Mouse (Mus musculus) lung, embryonic 14.5 days (tissue): Measurements from ENCODE around the gene Selenof. TPM values are rescaled to one million over a fixed set of nuclear protein-coding genes. Genes with fewer than 3 reads are reported as not detected.

ENCODE experiments used
- ATAC-seq: fragments of 200-750 bp; cut with Nextera tagmentation; 2 replicates; pipeline ENCODE4 v1.8.0; 2017; ENCODE audit warnings: mild to moderate bottlenecking, moderate TSS enrichment, moderate library complexity; ENCODE audit not compliant: insufficient read depth
- DNase-seq: peaks from one replicate; pipeline ENCODE4 v3.0.0-alpha.2; 2015
- H3K27ac ChIP-seq: fragments of 300-500 bp; sonication (generic); 2 replicates; pipeline ENCODE4 v1.5.1; 2014; ENCODE audit warnings: low read depth, mild to moderate bottlenecking, moderate library complexity
- H3K27me3 ChIP-seq: fragments of 300-500 bp; sonication (generic); 2 replicates; pipeline ENCODE4 v1.6.1; 2014; ENCODE audit warnings: low read length, control low read depth; ENCODE audit not compliant: insufficient read depth
- H3K36me3 ChIP-seq: fragments of 300-500 bp; sonication (generic); 2 replicates; pipeline ENCODE4 v1.6.1; 2014; ENCODE audit warnings: control low read depth; ENCODE audit not compliant: insufficient read depth
- H3K4me1 ChIP-seq: fragments of 300-500 bp; sonication (generic); 2 replicates; pipeline ENCODE4 v1.6.1; 2014; ENCODE audit warnings: antibody characterized with exemption, control low read depth; ENCODE audit not compliant: insufficient read depth
- H3K4me2 ChIP-seq: fragments of 300-500 bp; sonication (generic); 2 replicates; pipeline ENCODE4 v1.6.1; 2014; ENCODE audit warnings: mild to moderate bottlenecking
- H3K4me3 ChIP-seq: fragments of 300-500 bp; sonication (generic); 2 replicates; pipeline ENCODE4 v1.5.1; 2014; ENCODE audit warnings: low read depth, low read length
- H3K9ac ChIP-seq: fragments of 300-500 bp; sonication (generic); 2 replicates; pipeline ENCODE4 v1.6.1; 2014
- H3K9me3 ChIP-seq: fragments of 300-500 bp; sonication (generic); 2 replicates; pipeline ENCODE4 v1.6.1; 2016; ENCODE audit warnings: low read depth, low read length, control low read depth
- CTCF ChIP-seq: IDR thresholded peaks from 2 replicates; pipeline ENCODE4 v1.5.1; 2016; ENCODE audit warnings: antibody characterized with exemption, low read depth
- WGBS: fragments of 180-500 bp; shearing (Covaris S2); extraction: QIAGEN DNeasy Blood & Tissue Kit; methylation state at CpG from one replicate; pipeline ENCODE4 v1.1.7; 2014; 5-methylcytosine and 5-hydroxymethylcytosine counted together
- polyA plus RNA-seq: library from polyadenylated mRNA; unstranded; fragments of >200 nt; fragmentation: Nextera tagmentation; extraction: Ambion mirVana; gene quantifications from 2 replicates; pipeline ENCODE4 v1.2.1, GENCODE M21; 2014

The Selenof gene
- polyA plus RNA-seq, 1 experiment from 2014 or later: 497 TPM

DNA sequence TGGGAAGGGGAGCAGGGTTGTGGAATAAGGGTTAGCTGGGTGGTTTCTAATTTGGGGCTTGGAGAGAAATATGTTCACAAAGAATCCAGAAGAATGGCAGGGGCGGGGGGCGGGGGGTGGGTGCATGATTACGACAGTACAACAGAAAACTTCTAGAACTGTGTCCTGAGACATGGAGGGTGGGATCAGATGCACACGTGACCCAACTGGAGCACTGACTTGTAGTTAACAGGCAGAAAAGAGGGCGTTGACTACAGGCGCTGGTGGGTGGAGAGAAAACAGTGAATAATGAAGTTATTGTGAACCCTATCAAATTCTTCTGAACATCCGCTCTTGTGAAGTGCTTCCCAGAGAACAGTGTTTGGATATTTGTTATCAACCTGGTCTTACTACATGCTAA is 6.2 kb upstream of the Selenof start:
- Histone ChIP-seq H3K36me3 (no peaks in the 10 kb centered on the region), H3K9me3 (no peaks in the 10 kb centered on the region), H3K27me3 (no peaks in the 10 kb centered on the region), H3K4me1 (no peaks in the 10 kb centered on the region), H3K4me3 (no peak overlapping the region), H3K4me2 (no peak overlapping the region), H3K9ac (no peak overlapping the region), H3K27ac (no peak overlapping the region)
- DNase-seq: no peak
- TF ChIP-seq CTCF: no peak
- ATAC-seq: no peak
- 83% methylated on average over 7 of the region's 7 CpGs for WGBS

DNA sequence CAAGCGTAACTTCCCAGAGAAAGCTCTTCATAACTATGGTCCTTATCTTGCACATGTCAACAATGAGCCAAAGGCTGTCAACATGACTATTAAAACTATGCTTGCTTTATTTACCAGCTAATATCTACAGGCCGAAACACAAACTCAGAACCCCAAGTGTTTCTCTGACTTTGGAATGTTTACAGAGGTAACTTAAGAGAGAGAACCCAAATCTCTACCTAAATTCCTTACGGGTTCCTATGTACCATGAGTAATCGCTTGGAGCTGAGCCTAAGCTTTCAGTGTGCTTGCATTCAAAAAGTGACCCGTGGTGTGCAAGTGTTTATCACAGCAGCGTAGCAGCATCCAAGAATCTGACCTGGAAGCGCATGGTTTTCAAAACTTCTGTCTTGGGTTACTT is 4.9 kb upstream of the Selenof start:
- ATAC-seq (no peak), DNase-seq (no peak)
- TF ChIP-seq CTCF: no peak
- WGBS: 65% methylated on average over 7 of the region's 7 CpGs
- Histone ChIP-seq H3K4me2 (no peak overlapping the region), H3K36me3 (no peaks in the 10 kb centered on the region), H3K4me1 (no peaks in the 10 kb centered on the region), H3K27me3 (no peaks in the 10 kb centered on the region), H3K9me3 (no peaks in the 10 kb centered on the region), H3K4me3 (no peak overlapping the region), H3K27ac (no peak overlapping the region), H3K9ac (no peak overlapping the region)

DNA sequence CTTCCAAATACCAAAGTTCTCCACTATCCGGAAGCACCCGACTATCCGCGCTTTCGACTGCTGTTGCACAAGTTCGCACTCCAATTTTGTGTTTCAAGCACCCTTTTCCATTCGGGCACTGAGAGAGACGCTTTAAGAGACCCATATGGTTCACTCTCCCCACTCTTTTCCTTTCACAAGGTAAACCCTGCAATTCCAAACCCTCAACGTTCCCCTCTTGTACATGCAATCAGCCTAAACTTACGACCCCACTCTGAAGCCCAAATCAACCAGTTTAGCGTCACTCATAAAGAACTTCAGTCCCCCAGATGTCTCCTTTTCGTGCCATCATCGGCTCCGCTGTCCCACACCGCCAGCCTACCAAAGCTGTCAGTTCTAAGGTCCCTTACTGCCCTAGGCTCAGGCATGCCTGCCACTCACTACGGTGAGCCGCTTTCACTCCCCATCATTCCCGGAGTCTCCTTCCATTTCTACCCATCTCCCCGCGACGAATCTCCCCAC is 1.2 kb upstream of the Selenof start:
- ATAC-seq (no peak), DNase-seq (peak; percentile 69)
- peak overlapping the region; percentile 97 for H3K4me2 ChIP-seq
- peak overlapping the region; percentile 83 for H3K9ac ChIP-seq
- peaks cover 15% of the 10 kb centered on the region; the same call in 1 of the 2 replicates for H3K36me3 ChIP-seq
- H3K27ac ChIP-seq: no peak overlapping the region
- H3K4me1 ChIP-seq: no peaks in the 10 kb centered on the region; the same call in 1 of the 2 replicates
- no peak for TF ChIP-seq CTCF
- no peaks in the 10 kb centered on the region for H3K27me3 ChIP-seq
- H3K4me3 ChIP-seq: peak overlapping the region; percentile 85
- no peaks in the 10 kb centered on the region for H3K9me3 ChIP-seq
- under 1% methylated on average over 21 of the region's 21 CpGs for WGBS

DNA sequence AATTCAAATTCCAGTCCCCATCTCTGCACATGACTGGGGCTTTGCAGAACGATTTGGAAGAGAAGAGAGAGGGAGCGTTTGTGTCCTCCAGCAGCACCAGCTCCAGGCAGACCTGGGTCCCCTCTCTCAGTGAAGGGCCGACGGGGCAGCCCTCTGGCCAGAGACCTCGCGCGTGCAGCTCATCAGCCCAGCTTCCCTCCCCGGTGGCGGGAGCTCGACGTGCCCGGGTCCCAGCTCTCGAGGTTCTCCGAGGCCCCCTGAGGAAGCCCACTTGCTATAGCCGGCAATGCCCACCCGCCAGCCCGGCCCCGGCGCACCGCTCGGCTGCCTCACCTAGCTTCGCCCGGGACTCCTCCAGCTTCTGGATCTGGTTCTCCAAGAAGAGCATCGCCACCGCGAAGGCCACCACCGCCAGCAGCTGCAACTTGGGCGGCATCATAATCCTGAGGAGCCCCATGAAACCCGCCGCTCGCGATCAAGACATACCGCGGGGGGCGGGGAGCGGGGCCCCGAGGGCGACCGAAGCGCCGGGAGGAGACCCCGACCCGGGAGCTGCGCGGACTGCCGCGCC is 618 bp upstream of the Selenof start:
- ATAC-seq (peak; percentile 16), DNase-seq (peak; percentile 61)
- H3K36me3 ChIP-seq: peaks cover 15% of the 10 kb centered on the region; the same call in 1 of the 2 replicates
- TF ChIP-seq CTCF: no peak
- peak overlapping the region; percentile 83 for H3K9ac ChIP-seq
- no peaks in the 10 kb centered on the region; the same call in 1 of the 2 replicates for H3K4me1 ChIP-seq
- peak overlapping the region; percentile 87 for H3K27ac ChIP-seq
- WGBS: 0% methylated on average over 45 of the region's 47 CpGs
- peak overlapping the region; percentile 85 for H3K4me3 ChIP-seq
- no peaks in the 10 kb centered on the region for H3K9me3 ChIP-seq
- no peaks in the 10 kb centered on the region for H3K27me3 ChIP-seq
- H3K4me2 ChIP-seq: peak overlapping the region; percentile 97

DNA sequence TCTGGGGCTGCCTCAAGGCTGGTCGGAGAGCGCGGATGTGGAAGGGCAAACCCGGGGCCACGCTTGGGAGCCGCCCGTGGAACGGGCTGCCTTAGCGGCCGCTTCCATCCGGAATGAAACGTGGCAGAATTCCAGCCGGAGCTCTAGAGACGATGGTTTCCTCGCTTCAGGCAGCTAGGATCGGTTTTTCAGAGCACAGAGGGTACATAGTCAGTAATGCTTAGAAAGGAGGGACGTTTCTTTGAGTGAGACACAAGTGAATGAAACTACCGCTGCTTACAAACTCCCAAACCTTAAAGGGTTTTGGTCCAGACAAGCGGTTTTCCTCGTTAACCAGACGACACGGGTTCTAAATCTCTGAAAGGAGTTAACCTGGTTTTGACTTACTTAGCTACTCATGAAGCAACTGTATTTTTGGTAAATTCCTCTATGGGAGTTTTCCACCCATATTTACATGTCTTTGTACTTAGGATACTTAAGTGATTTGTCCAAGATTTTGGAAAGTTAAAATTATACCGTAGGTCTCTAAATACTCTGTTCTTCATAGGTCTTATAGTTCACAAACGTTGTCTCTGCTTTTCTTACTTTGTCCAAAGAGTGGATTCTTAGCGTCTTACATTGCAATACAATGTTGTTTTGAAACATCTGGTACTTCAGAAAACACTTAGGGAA is 848 bp downstream of the Selenof start:
- no peaks in the 10 kb centered on the region; the same call in 1 of the 2 replicates for H3K4me1 ChIP-seq
- DNase-seq: peak; percentile 88
- peak overlapping the region; percentile 85 for H3K4me3 ChIP-seq
- no peak for TF ChIP-seq CTCF
- H3K27ac ChIP-seq: peak overlapping the region; percentile 89
- no peaks in the 10 kb centered on the region for H3K27me3 ChIP-seq
- no peaks in the 10 kb centered on the region for H3K9me3 ChIP-seq
- peak overlapping the region; percentile 92 for H3K9ac ChIP-seq
- no peak for ATAC-seq
- peaks cover 19% of the 10 kb centered on the region; the same call in 1 of the 2 replicates for H3K36me3 ChIP-seq
- under 1% methylated on average over 25 of the region's 25 CpGs for WGBS
- peak overlapping the region; percentile 69 for H3K4me2 ChIP-seq

DNA sequence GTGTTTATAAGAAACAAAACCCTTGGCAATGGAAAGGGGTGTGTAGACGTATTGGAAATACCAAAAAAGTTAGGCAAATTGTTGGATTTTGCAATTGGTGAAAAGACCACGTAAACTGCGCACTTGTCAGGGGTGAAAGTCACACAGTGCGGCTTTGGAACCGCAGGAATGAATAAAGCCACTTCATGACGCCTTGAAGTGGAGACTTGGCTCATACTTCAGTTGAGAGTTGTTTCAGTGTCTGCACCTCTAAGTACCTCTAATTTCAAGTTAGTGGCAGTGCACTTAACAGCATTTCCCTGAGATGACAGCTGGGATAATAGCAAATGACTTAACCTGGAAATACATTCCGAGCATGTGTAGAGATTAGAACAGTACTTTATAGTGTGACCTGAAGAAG is 4.2 kb downstream of the Selenof start:
- Histone ChIP-seq H3K4me3 (no peak overlapping the region), H3K27me3 (no peaks in the 10 kb centered on the region), H3K27ac (no peak overlapping the region), H3K36me3 (peaks cover 38% of the 10 kb centered on the region), H3K4me2 (peak overlapping the region; percentile 20; the same call in 1 of the 2 replicates), H3K9ac (no peak overlapping the region), H3K9me3 (no peaks in the 10 kb centered on the region), H3K4me1 (no peaks in the 10 kb centered on the region; the same call in 1 of the 2 replicates)
- WGBS: 67% methylated on average over 7 of the region's 7 CpGs
- DNase-seq (peak; percentile 80), ATAC-seq (no peak)
- TF ChIP-seq CTCF: no peak
